Mouse (Mus musculus): ENCODE measurements at regions not wholly inside any gene's neighbourhood (a gene's known extent, or its start where the extent isn't known, plus 50 kb on each side); places are given as distances from the start of the nearest gene placed in this dataset.
"Not testable (repeated sequence)": the region's sequence is repeated elsewhere in the genome, so short reads cannot be mapped to it uniquely, and the experiment has no call there.

GRCm38 (mm10) chr16:93341791-93342190, 262.1 kb downstream of the Setd4 start:
- DNase-seq (ENCODE audit: low spot score in 2 of 2), result no peak

DNA sequence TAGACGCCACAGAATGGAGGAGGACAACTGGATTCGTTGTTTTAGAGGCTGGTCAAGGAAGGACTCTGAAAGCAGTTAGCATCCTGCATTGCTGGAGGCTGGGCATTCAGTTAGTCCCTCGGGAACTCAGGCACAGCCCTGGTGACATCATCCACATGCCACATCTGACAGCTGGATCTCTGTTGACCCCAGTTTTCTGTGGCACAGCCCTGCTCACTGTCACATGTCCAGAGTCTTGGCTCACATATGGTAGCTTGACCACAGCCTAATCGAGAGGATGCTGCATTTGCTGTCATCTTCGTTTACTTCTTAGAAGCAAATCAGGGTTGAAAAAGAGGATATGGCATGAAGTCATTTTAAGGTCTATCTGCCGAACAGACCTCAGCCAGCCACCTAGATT, 265.1 kb downstream of the Setd4 start:
- DNase-seq (ENCODE audit: low spot score in 2 of 2), result no peak

GRCm38 (mm10) chr16:93335322-93336111, 268.3 kb downstream of the Setd4 start:
- no peak for DNase-seq (ENCODE audit: low spot score in 2 of 2)

DNA sequence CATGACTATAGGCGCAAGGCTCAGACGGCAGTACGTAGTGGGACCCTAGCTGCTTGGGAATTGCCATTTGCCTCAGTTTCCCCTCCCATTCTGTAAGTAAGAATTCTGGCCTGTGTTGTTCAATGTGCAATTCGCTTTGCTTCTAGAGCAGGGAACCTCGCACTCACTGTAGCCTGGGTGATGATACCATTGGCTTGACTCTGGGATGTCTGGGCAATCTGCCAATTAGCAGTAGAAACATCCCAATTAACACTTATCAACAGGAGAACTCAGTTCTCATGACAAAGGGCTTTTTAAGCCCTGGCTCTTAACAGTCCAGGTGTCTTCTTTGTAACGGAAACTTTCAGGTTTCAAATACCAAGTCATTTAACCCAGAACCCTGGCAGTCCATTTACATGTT, 270.2 kb downstream of the Setd4 start:
- no peak for DNase-seq (ENCODE audit: low spot score in 2 of 2)

DNA sequence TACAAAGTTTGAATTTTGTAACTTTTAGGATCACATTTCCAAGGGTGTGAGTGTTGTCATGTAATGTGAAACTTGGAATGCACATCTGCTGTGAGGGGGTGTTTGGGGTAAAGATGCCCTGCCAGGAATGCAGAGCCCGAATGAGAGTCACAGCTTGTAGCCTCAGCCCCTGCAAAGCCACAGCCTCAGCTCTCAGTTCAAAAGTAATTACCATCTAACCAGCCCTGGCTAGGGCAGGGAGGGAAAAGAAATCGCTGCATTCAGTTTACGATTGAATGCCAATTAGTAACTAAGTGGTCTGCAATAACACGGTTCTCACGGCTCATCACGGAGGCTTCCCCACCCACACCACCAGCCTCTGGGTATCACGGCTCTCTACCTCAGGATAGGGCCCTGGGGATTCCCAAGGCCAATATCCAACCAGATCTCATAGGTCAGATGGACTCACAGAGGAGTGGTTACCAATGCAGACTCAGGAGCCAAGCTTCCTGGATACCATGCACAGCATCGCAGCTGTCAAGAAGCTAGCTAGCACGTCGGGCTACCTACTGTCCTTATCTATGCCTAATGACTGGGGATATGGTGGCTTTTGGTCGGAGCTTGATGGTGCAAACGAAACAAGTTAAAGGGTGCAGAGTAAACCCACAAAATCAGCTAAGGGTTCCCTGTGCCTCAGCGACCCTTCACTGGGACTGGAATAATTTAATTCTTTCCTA, 275.0 kb downstream of the Setd4 start:
- DNase-seq (ENCODE audit: low spot score in 2 of 2), result no peak

- DNase-seq (ENCODE audit: low spot score in 2 of 2), result no peak
Measured at GRCm38 (mm10) chr16:93324911-93325310, 279.0 kb downstream of the Setd4 start.

DNA sequence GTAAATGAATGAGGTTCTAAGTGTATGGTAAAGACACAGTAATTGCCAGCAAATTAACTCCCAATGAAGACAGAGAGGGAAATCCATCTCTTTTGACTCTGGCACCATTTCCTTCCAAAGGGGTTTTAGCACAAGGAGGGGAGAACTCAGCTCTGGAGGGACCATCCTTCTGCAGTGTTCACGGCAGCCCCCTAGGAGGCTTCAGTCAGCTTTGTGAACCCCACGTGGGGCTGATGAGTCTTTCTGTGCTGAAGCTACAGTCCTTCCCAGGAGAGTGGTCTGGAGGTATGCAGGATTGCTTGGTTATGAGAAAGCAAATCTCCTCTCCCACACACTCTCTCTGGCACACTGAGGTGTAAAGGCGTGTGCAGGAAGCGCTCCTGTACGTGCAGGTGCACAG, 280.7 kb downstream of the Setd4 start:
- no peak for DNase-seq (ENCODE audit: low spot score in 2 of 2)

GRCm38 (mm10) chr16:93319581-93319980, 284.3 kb downstream of the Setd4 start:
- DNase-seq (ENCODE audit: low spot score in 2 of 2), result no peak

GRCm38 (mm10) chr16:93311644-93312043, 292.2 kb downstream of the Setd4 start:
- DNase-seq (ENCODE audit: low spot score in 2 of 2), result no peak

- no peak for DNase-seq (ENCODE audit: low spot score in 2 of 2)
Measured at GRCm38 (mm10) chr16:93308666-93309360, 295.1 kb downstream of the Setd4 start.

- no peak for DNase-seq (ENCODE audit: low spot score in 2 of 2)
Measured at GRCm38 (mm10) chr16:93306951-93307350, 296.9 kb downstream of the Setd4 start.

- DNase-seq (ENCODE audit: low spot score in 2 of 2), result not testable (repeated sequence)
Measured at GRCm38 (mm10) chr16:93306140-93306539, 297.7 kb downstream of the Setd4 start.

- DNase-seq (ENCODE audit: low spot score in 2 of 2), result no peak
Measured at GRCm38 (mm10) chr16:93294430-93294829, 309.4 kb downstream of the Setd4 start.

GRCm38 (mm10) chr16:93292965-93293653, 310.8 kb downstream of the Setd4 start:
- DNase-seq (ENCODE audit: low spot score in 2 of 2), result peak; percentile 13 to 69

GRCm38 (mm10) chr16:93292181-93292834, 311.6 kb downstream of the Setd4 start:
- no peak for DNase-seq (ENCODE audit: low spot score in 2 of 2)

GRCm38 (mm10) chr16:93288036-93288435, 315.8 kb downstream of the Setd4 start:
- DNase-seq (ENCODE audit: low spot score in 2 of 2), result no peak

GRCm38 (mm10) chr16:93287520-93287919, 316.3 kb downstream of the Setd4 start:
- no peak for DNase-seq (ENCODE audit: low spot score in 2 of 2)

GRCm38 (mm10) chr16:93286816-93287215, 317.0 kb downstream of the Setd4 start:
- no peak for DNase-seq (ENCODE audit: low spot score in 2 of 2)

DNA sequence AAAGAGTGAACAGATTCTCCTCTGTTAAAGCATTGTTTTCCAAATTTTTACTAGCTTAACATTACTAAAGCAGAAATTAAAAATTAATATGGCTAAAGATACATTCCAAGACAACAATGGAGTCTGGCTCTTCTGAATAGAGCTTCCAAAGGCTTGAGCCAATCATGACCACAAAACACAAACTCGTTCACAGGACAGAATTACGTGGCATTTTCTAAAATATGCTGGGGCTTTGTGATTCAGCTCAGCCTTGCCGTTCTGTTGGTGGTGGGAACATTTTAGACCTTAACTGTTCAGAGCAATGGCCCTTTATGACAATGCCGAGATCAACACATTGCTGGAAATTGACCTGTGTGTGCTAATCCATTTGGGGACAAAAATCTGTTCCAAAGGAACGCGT, 318.7 kb downstream of the Setd4 start:
- DNase-seq (ENCODE audit: low spot score in 2 of 2), result no peak

GRCm38 (mm10) chr16:93281715-93282114, 322.1 kb downstream of the Setd4 start:
- no peak for DNase-seq (ENCODE audit: low spot score in 2 of 2)

- no peak for DNase-seq (ENCODE audit: low spot score in 2 of 2)
Measured at GRCm38 (mm10) chr16:93272636-93273035, 331.2 kb downstream of the Setd4 start.

Measured in left cerebral cortex, adult 9 months (tissue).